Mouse (Mus musculus) CH12.LX (cell line): ENCODE measurements around the gene Psmd14. TPM values are rescaled to one million over a fixed set of nuclear protein-coding genes. Genes with fewer than 3 reads are reported as not detected.

ENCODE experiments used
- DNase-seq: peaks from one replicate; pipeline ENCODE4 v3.0.0-alpha.2; 2013; ENCODE audit errors: extremely low read depth
- H3K27ac ChIP-seq: 2 replicates; pipeline ENCODE4 v1.5.1; 2012; ENCODE audit warnings: low read depth, mild to moderate bottlenecking, control low read depth, moderate library complexity; ENCODE audit not compliant: insufficient read depth
- H3K27me3 ChIP-seq: replicated peaks from 2 replicates; pipeline ENCODE3; 2012; ENCODE audit warnings: inconsistent platforms
- H3K36me3 ChIP-seq, 2 experiments: replicated peaks in 1 of 2; 2 replicates each; pipeline versions ENCODE3 to v1.6.1; 2012; ENCODE audit warnings: inconsistent platforms in 1 of 2, low read length in 1 of 2, mild to moderate bottlenecking in 1 of 2, mixed read lengths in 1 of 2, moderate library complexity in 1 of 2; ENCODE audit not compliant: control insufficient read depth in 1 of 2, insufficient read depth in 1 of 2
- H3K4me1 ChIP-seq, 2 experiments: 2 replicates each; pipeline ENCODE4 v1.6.1; 2012; ENCODE audit warnings: inconsistent platforms in 1 of 2, moderate library complexity in 1 of 2; ENCODE audit not compliant: insufficient read depth in 2 of 2, control insufficient read depth in 1 of 2
- H3K4me2 ChIP-seq: 2 replicates; pipeline ENCODE4 v1.6.1; 2012; ENCODE audit warnings: low read depth, mild to moderate bottlenecking, control low read depth; ENCODE audit not compliant: poor library complexity, insufficient read depth, severe bottlenecking
- H3K4me3 ChIP-seq, 3 experiments: fragments of 150-350 bp in 1 of 3; sonication (generic) in 1 of 3; replicated peaks in 1 of 3; 2 replicates each; pipeline versions ENCODE3 to v1.5.1; 2011 to 2012; ENCODE audit warnings: low read depth in 2 of 3, low read length in 2 of 3, mild to moderate bottlenecking in 2 of 3, moderate library complexity in 2 of 3, control low read depth in 1 of 3, improper control_type of control experiment in 1 of 3, inconsistent platforms in 1 of 3, mixed read lengths in 1 of 3; ENCODE audit not compliant: poor library complexity in 1 of 3
- H3K79me2 ChIP-seq: replicated peaks from 2 replicates; pipeline ENCODE4 v1.6.1; 2012; ENCODE audit warnings: mild to moderate bottlenecking, moderate library complexity; ENCODE audit not compliant: control insufficient read depth, poor library complexity, insufficient read depth, severe bottlenecking; ENCODE audit errors: extremely low read depth
- H3K9ac ChIP-seq: 2 replicates; pipeline ENCODE4 v1.6.1; 2012; ENCODE audit warnings: low read depth, mild to moderate bottlenecking, control low read depth, moderate library complexity; ENCODE audit not compliant: insufficient read depth
- H3K9me3 ChIP-seq: replicated peaks from 2 replicates; pipeline ENCODE3; 2012; ENCODE audit warnings: low read length, inconsistent platforms, mixed read lengths
- BHLHE40 ChIP-seq: IDR thresholded peaks from 2 replicates; pipeline ENCODE4 v1.6.1; 2011; ENCODE audit warnings: mild to moderate bottlenecking, low read depth, low read length, improper control_type of control experiment
- CHD1 ChIP-seq: IDR thresholded peaks from 2 replicates; pipeline ENCODE4 v1.6.1; 2012; ENCODE audit warnings: low read depth, low read length, improper control_type of control experiment, inconsistent platforms
- CTCF ChIP-seq, 2 experiments: IDR thresholded peaks in 1 of 2; conservative IDR thresholded peaks in 1 of 2; 2 replicates each; pipeline ENCODE4 v1.5.1; 2011 to 2012; ENCODE audit warnings: low read depth in 2 of 2, low read length in 2 of 2, improper control_type of control experiment in 1 of 2, inconsistent platforms in 1 of 2, mild to moderate bottlenecking in 1 of 2, moderate library complexity in 1 of 2
- E2F4 ChIP-seq: IDR thresholded peaks from 2 replicates; pipeline ENCODE4 v1.6.1; 2011; ENCODE audit warnings: low read depth, low read length, improper control_type of control experiment; ENCODE audit not compliant: insufficient replicate concordance
- ELF1 ChIP-seq: IDR thresholded peaks from 2 replicates; pipeline ENCODE4 v1.6.1; 2014; ENCODE audit warnings: low read depth, mild to moderate bottlenecking, inconsistent platforms, low read length, improper control_type of control experiment
- EP300 ChIP-seq: IDR thresholded peaks from 2 replicates; pipeline ENCODE4 v1.6.1; 2011; ENCODE audit warnings: low read length, improper control_type of control experiment
- ETS1 ChIP-seq: conservative IDR thresholded peaks from 2 replicates; pipeline ENCODE4 v1.6.1; 2012; ENCODE audit warnings: low read depth, mild to moderate bottlenecking, inconsistent platforms, low read length, improper control_type of control experiment, moderate library complexity
- HCFC1 ChIP-seq: IDR thresholded peaks from 2 replicates; pipeline ENCODE4 v1.6.1; 2012; ENCODE audit warnings: low read depth, mild to moderate bottlenecking, inconsistent platforms, low read length, improper control_type of control experiment
- IRF4 ChIP-seq: IDR thresholded peaks from 2 replicates; pipeline ENCODE4 v1.6.1; 2014; ENCODE audit warnings: low read depth, mild to moderate bottlenecking, inconsistent platforms, low read length, improper control_type of control experiment
- JUN ChIP-seq: IDR thresholded peaks from 2 replicates; pipeline ENCODE4 v1.6.1; 2011; ENCODE audit warnings: low read depth, mild to moderate bottlenecking, low read length, improper control_type of control experiment, moderate library complexity; ENCODE audit not compliant: insufficient read depth
- JUND ChIP-seq: conservative IDR thresholded peaks from 2 replicates; pipeline ENCODE4 v1.6.1; 2011; ENCODE audit warnings: low read depth, low read length, improper control_type of control experiment
- MAFK ChIP-seq: IDR thresholded peaks from 2 replicates; pipeline ENCODE4 v1.6.1; 2011; ENCODE audit warnings: low read length, improper control_type of control experiment; ENCODE audit not compliant: insufficient replicate concordance
- MAX ChIP-seq: IDR thresholded peaks from 2 replicates; pipeline ENCODE4 v1.6.1; 2011; ENCODE audit warnings: low read length, improper control_type of control experiment
- MYC ChIP-seq: IDR thresholded peaks from 2 replicates; pipeline ENCODE4 v1.6.1; 2011; ENCODE audit warnings: low read depth, mild to moderate bottlenecking, improper control_type of control experiment, low read length
- NELFE ChIP-seq: IDR thresholded peaks from 2 replicates; pipeline ENCODE4 v1.6.1; 2011; ENCODE audit warnings: low read depth, low read length, improper control_type of control experiment
- NRF1 ChIP-seq: IDR thresholded peaks from 2 replicates; pipeline ENCODE4 v1.6.1; 2014; ENCODE audit warnings: low read depth, mild to moderate bottlenecking, inconsistent platforms, low read length, improper control_type of control experiment, moderate library complexity
- PAX5 ChIP-seq: IDR thresholded peaks from 2 replicates; pipeline ENCODE4 v1.6.1; 2012; ENCODE audit warnings: low read length, inconsistent platforms, mixed read lengths
- POLR2A ChIP-seq: IDR thresholded peaks from 2 replicates; pipeline ENCODE4 v1.6.1; 2011; ENCODE audit warnings: low read depth, mild to moderate bottlenecking, improper control_type of control experiment, low read length
- POLR2AphosphoS2 ChIP-seq: IDR thresholded peaks from 2 replicates; pipeline ENCODE4 v1.6.1; 2011; ENCODE audit warnings: low read depth, low read length, improper control_type of control experiment
- RCOR1 ChIP-seq: conservative IDR thresholded peaks from 2 replicates; pipeline ENCODE4 v1.6.1; 2012; ENCODE audit warnings: low read depth, mild to moderate bottlenecking, inconsistent platforms, low read length, improper control_type of control experiment
- TBP ChIP-seq: conservative IDR thresholded peaks from 2 replicates; pipeline ENCODE4 v1.6.1; 2011; ENCODE audit warnings: low read depth, low read length, improper control_type of control experiment
- USF1 ChIP-seq: IDR thresholded peaks from 2 replicates; pipeline ENCODE4 v1.6.1; 2014; ENCODE audit warnings: low read depth, mild to moderate bottlenecking, inconsistent platforms, low read length, improper control_type of control experiment
- USF2 ChIP-seq: conservative IDR thresholded peaks from 2 replicates; pipeline ENCODE4 v1.6.1; 2011; ENCODE audit warnings: low read depth, low read length, improper control_type of control experiment
- ZKSCAN1 ChIP-seq: IDR thresholded peaks from 2 replicates; pipeline ENCODE4 v1.6.1; 2012; ENCODE audit warnings: low read depth, inconsistent platforms, low read length, improper control_type of control experiment, borderline replicate concordance
- ZMIZ1 ChIP-seq: IDR thresholded peaks from 2 replicates; pipeline ENCODE4 v1.6.1; 2012; ENCODE audit warnings: low read depth, mild to moderate bottlenecking, inconsistent platforms, low read length, improper control_type of control experiment
- ZNF384 ChIP-seq: IDR thresholded peaks from 2 replicates; pipeline ENCODE4 v1.6.1; 2012; ENCODE audit warnings: low read depth, low read length, improper control_type of control experiment, inconsistent platforms
- dilution Hi-C: fragments of 300-500 bp; cut with MboI; formaldehyde crosslinking; loops from 2 replicates; pipeline ENCODE4 v1.14.3; 2020; ENCODE audit warnings: low sequenced_read_pairs; ENCODE audit not compliant: extremely low pct_unique_long_range_greater_than_20kb, extremely low pct_ligation_motif_present
- in situ Hi-C: fragments of 300-500 bp; cut with MboI; formaldehyde crosslinking; loops from 3 replicates; pipeline ENCODE4 v1.14.3; 2019; ENCODE audit warnings: low sequenced_read_pairs, low pct_ligation_motif_present, low pct_unique_long_range_greater_than_20kb, mixed read lengths
- polyA plus RNA-seq: library from polyadenylated mRNA; unstranded; fragments of >175 nt; gene quantifications from 2 replicates; pipeline ENCODE4 v1.2.1, GENCODE M21; 2012; ENCODE audit warnings: low read depth; ENCODE audit not compliant: insufficient read length
- total RNA-seq, 2 experiments: library from RNA; depleted of rRNA; stranded (reverse); fragments of 300-350 nt in 1 of 2; fragments of >200 nt in 1 of 2; gene quantifications; 2 replicates each; pipeline ENCODE4 v1.2.3; 2012 to 2014

The Psmd14 gene
- total and polyA plus RNA-seq, 3 experiments = 159 to 418 (median 267) TPM

- Histone ChIP-seq H3K9ac (no peak overlapping the region), H3K79me2 (peaks cover 13% of the 10 kb centered on the region; the same call in 1 of the 2 replicates), H3K4me3 (no peak overlapping the region), H3K4me1 (peaks cover 0 to 16% of the 10 kb centered on the region in 2 experiments; a peak in 2 of 4 replicates), H3K27me3 (no peaks in the 10 kb centered on the region), H3K9me3 (no peaks in the 10 kb centered on the region), H3K27ac (no peak overlapping the region), H3K36me3 (peaks cover 0 to 8% of the 10 kb centered on the region in 2 experiments), H3K4me2 (no peak overlapping the region)
- TF ChIP-seq IRF4 (no peak), RCOR1 (no peak), MAFK (no peak), ETS1 (no peak), ELF1 (no peak), TBP (no peak), POLR2AphosphoS2 (no peak), NELFE (no peak), CHD1 (no peak), NRF1 (no peak), JUN (no peak), POLR2A (no peak), PAX5 (no peak), ZNF384 (no peak), USF1 (no peak), JUND (no peak)
- dilution Hi-C loops = no loop called here
- DNase-seq = no peak
- in situ Hi-C loops = no loop called here
Measured at GRCm38 (mm10) chr2:61752362-61752761, 40.9 kb downstream of the Psmd14 start.

GRCm38 (mm10) chr2:61754989-61755388 is 43.5 kb downstream of the Psmd14 start:
- Histone ChIP-seq H3K4me3 (no peak overlapping the region), H3K27me3 (no peaks in the 10 kb centered on the region), H3K9me3 (no peaks in the 10 kb centered on the region), H3K9ac (no peak overlapping the region), H3K79me2 (peaks cover 11% of the 10 kb centered on the region; the same call in 1 of the 2 replicates), H3K27ac (no peak overlapping the region), H3K4me2 (no peak overlapping the region), H3K36me3 (peaks cover 1 to 19% of the 10 kb centered on the region in 2 experiments), H3K4me1 (peaks cover 0 to 12% of the 10 kb centered on the region in 2 experiments; a peak in 2 of 4 replicates)
- in situ Hi-C loops = no loop called here
- dilution Hi-C loops = no loop called here
- TF ChIP-seq EP300 (no peak), RCOR1 (no peak), USF2 (no peak), ELF1 (no peak), ETS1 (no peak), E2F4 (no peak), HCFC1 (no peak), ZKSCAN1 (no peak), MAX (no peak), ZMIZ1 (no peak), ZNF384 (no peak), POLR2AphosphoS2 (no peak), NELFE (no peak), MAFK (no peak), BHLHE40 (no peak), CTCF (conservative IDR thresholded peaks at IDR 0.05 in 1 of 2, IDR thresholded peaks at IDR 0.05 in 1 of 2; ENCODE audit: low read depth in 2 of 2, low read length in 2 of 2) (no peak), MYC (no peak), USF1 (no peak)
- DNase-seq = no peak
